Mouse (Mus musculus): Measurements from ENCODE around the gene Zfp523.

Gene Zfp523

GRCm38 (mm10) chr17:28176775-28177539, at the start of gene Zfp523:
TSS of gene Zfp523 (plus strand) at chr17:28177129.
- peak; percentile 83 to 87 for DNase-seq (ENCODE audit: low spot score in 2 of 2)

GRCm38 (mm10) chr17:28129796-28130195, 47.1 kb upstream of the Zfp523 start:
- no peak for DNase-seq (ENCODE audit: low spot score in 2 of 2)

- no peak for DNase-seq (ENCODE audit: low spot score in 2 of 2)
These were observed 46.4 kb upstream of the Zfp523 start for GRCm38 (mm10) chr17:28130391-28131125.

GRCm38 (mm10) chr17:28131156-28131555, 45.8 kb upstream of the Zfp523 start:
- DNase-seq (ENCODE audit: low spot score in 2 of 2): no peak

- peak; percentile 22 to 34 for DNase-seq (ENCODE audit: low spot score in 2 of 2)
These were observed 43.7 kb upstream of the Zfp523 start for GRCm38 (mm10) chr17:28133193-28133592.

- DNase-seq (ENCODE audit: low spot score in 2 of 2): no peak
These were observed 41.4 kb upstream of the Zfp523 start for GRCm38 (mm10) chr17:28135496-28135895.

GRCm38 (mm10) chr17:28136266-28136665, 40.7 kb upstream of the Zfp523 start:
- no peak for DNase-seq (ENCODE audit: low spot score in 2 of 2)

GRCm38 (mm10) chr17:28138013-28138412, 38.9 kb upstream of the Zfp523 start:
- no peak for DNase-seq (ENCODE audit: low spot score in 2 of 2)

- DNase-seq (ENCODE audit: low spot score in 2 of 2): no peak
These were observed 38.2 kb upstream of the Zfp523 start for GRCm38 (mm10) chr17:28138685-28139084.

GRCm38 (mm10) chr17:28140431-28141204, 36.3 kb upstream of the Zfp523 start:
- DNase-seq (ENCODE audit: low spot score in 2 of 2): no peak

- DNase-seq (ENCODE audit: low spot score in 2 of 2): no peak
These were observed 35.7 kb upstream of the Zfp523 start for GRCm38 (mm10) chr17:28141205-28141650.

- DNase-seq (ENCODE audit: low spot score in 2 of 2): no peak
These were observed 34.9 kb upstream of the Zfp523 start, which contains the start of gene Scube3 for GRCm38 (mm10) chr17:28141771-28142699. TSS of gene Scube3 (plus strand) at chr17:28142141.

GRCm38 (mm10) chr17:28142700-28143610, 34.0 kb upstream of the Zfp523 start:
- DNase-seq (ENCODE audit: low spot score in 2 of 2): no peak

- no peak for DNase-seq (ENCODE audit: low spot score in 2 of 2)
These were observed 33.2 kb upstream of the Zfp523 start for GRCm38 (mm10) chr17:28143751-28144150.

GRCm38 (mm10) chr17:28144241-28144640, 32.7 kb upstream of the Zfp523 start:
- DNase-seq (ENCODE audit: low spot score in 2 of 2): no peak

GRCm38 (mm10) chr17:28148288-28148687, 28.6 kb upstream of the Zfp523 start:
- DNase-seq (ENCODE audit: low spot score in 2 of 2): no peak

- DNase-seq (ENCODE audit: low spot score in 2 of 2): no peak
These were observed 27.2 kb upstream of the Zfp523 start for GRCm38 (mm10) chr17:28149734-28150133.

- no peak for DNase-seq (ENCODE audit: low spot score in 2 of 2)
These were observed 26.5 kb upstream of the Zfp523 start for GRCm38 (mm10) chr17:28150456-28150855.

- DNase-seq (ENCODE audit: low spot score in 2 of 2): no peak
These were observed 23.8 kb upstream of the Zfp523 start for GRCm38 (mm10) chr17:28153095-28153494.

- no peak for DNase-seq (ENCODE audit: low spot score in 2 of 2)
These were observed 22.0 kb upstream of the Zfp523 start for GRCm38 (mm10) chr17:28154970-28155369.
